Mouse (Mus musculus) CH12.LX (cell line): ENCODE results near the gene Plppr5. TPM values are rescaled to one million over a fixed set of nuclear protein-coding genes. Genes with fewer than 3 reads are reported as not detected.

ENCODE experiments used
- DNase-seq: peaks from one replicate; pipeline ENCODE4 v3.0.0-alpha.2; 2013; ENCODE audit errors: extremely low read depth
- H3K27ac ChIP-seq: 2 replicates; pipeline ENCODE4 v1.5.1; 2012; ENCODE audit warnings: low read depth, mild to moderate bottlenecking, control low read depth, moderate library complexity; ENCODE audit not compliant: insufficient read depth
- H3K27me3 ChIP-seq: replicated peaks from 2 replicates; pipeline ENCODE3; 2012; ENCODE audit warnings: inconsistent platforms
- H3K36me3 ChIP-seq, 2 experiments: replicated peaks in 1 of 2; 2 replicates each; pipeline versions ENCODE3 to v1.6.1; 2012; ENCODE audit warnings: inconsistent platforms in 1 of 2, low read length in 1 of 2, mild to moderate bottlenecking in 1 of 2, mixed read lengths in 1 of 2, moderate library complexity in 1 of 2; ENCODE audit not compliant: control insufficient read depth in 1 of 2, insufficient read depth in 1 of 2
- H3K4me1 ChIP-seq, 2 experiments: 2 replicates each; pipeline ENCODE4 v1.6.1; 2012; ENCODE audit warnings: inconsistent platforms in 1 of 2, moderate library complexity in 1 of 2; ENCODE audit not compliant: insufficient read depth in 2 of 2, control insufficient read depth in 1 of 2
- H3K4me2 ChIP-seq: 2 replicates; pipeline ENCODE4 v1.6.1; 2012; ENCODE audit warnings: low read depth, mild to moderate bottlenecking, control low read depth; ENCODE audit not compliant: poor library complexity, insufficient read depth, severe bottlenecking
- H3K4me3 ChIP-seq, 3 experiments: fragments of 150-350 bp in 1 of 3; sonication (generic) in 1 of 3; replicated peaks in 1 of 3; 2 replicates each; pipeline versions ENCODE3 to v1.5.1; 2011 to 2012; ENCODE audit warnings: low read depth in 2 of 3, low read length in 2 of 3, mild to moderate bottlenecking in 2 of 3, moderate library complexity in 2 of 3, control low read depth in 1 of 3, improper control_type of control experiment in 1 of 3, inconsistent platforms in 1 of 3, mixed read lengths in 1 of 3; ENCODE audit not compliant: poor library complexity in 1 of 3
- H3K79me2 ChIP-seq: replicated peaks from 2 replicates; pipeline ENCODE4 v1.6.1; 2012; ENCODE audit warnings: mild to moderate bottlenecking, moderate library complexity; ENCODE audit not compliant: control insufficient read depth, poor library complexity, insufficient read depth, severe bottlenecking; ENCODE audit errors: extremely low read depth
- H3K9ac ChIP-seq: 2 replicates; pipeline ENCODE4 v1.6.1; 2012; ENCODE audit warnings: low read depth, mild to moderate bottlenecking, control low read depth, moderate library complexity; ENCODE audit not compliant: insufficient read depth
- H3K9me3 ChIP-seq: replicated peaks from 2 replicates; pipeline ENCODE3; 2012; ENCODE audit warnings: low read length, inconsistent platforms, mixed read lengths
- CHD2 ChIP-seq: IDR thresholded peaks from 2 replicates; pipeline ENCODE4 v1.6.1; 2011; ENCODE audit warnings: low read length, improper control_type of control experiment
- EP300 ChIP-seq: IDR thresholded peaks from 2 replicates; pipeline ENCODE4 v1.6.1; 2011; ENCODE audit warnings: low read length, improper control_type of control experiment
- ETS1 ChIP-seq: conservative IDR thresholded peaks from 2 replicates; pipeline ENCODE4 v1.6.1; 2012; ENCODE audit warnings: low read depth, mild to moderate bottlenecking, inconsistent platforms, low read length, improper control_type of control experiment, moderate library complexity
- HCFC1 ChIP-seq: IDR thresholded peaks from 2 replicates; pipeline ENCODE4 v1.6.1; 2012; ENCODE audit warnings: low read depth, mild to moderate bottlenecking, inconsistent platforms, low read length, improper control_type of control experiment
- IRF4 ChIP-seq: IDR thresholded peaks from 2 replicates; pipeline ENCODE4 v1.6.1; 2014; ENCODE audit warnings: low read depth, mild to moderate bottlenecking, inconsistent platforms, low read length, improper control_type of control experiment
- JUND ChIP-seq: conservative IDR thresholded peaks from 2 replicates; pipeline ENCODE4 v1.6.1; 2011; ENCODE audit warnings: low read depth, low read length, improper control_type of control experiment
- KAT2A ChIP-seq: IDR thresholded peaks from 2 replicates; pipeline ENCODE4 v1.6.1; 2012; ENCODE audit warnings: low read length, improper control_type of control experiment, inconsistent platforms; ENCODE audit not compliant: insufficient replicate concordance
- MAFK ChIP-seq: IDR thresholded peaks from 2 replicates; pipeline ENCODE4 v1.6.1; 2011; ENCODE audit warnings: low read length, improper control_type of control experiment; ENCODE audit not compliant: insufficient replicate concordance
- MXI1 ChIP-seq: IDR thresholded peaks from 2 replicates; pipeline ENCODE4 v1.6.1; 2011; ENCODE audit warnings: mild to moderate bottlenecking, low read depth, low read length, improper control_type of control experiment
- NELFE ChIP-seq: IDR thresholded peaks from 2 replicates; pipeline ENCODE4 v1.6.1; 2011; ENCODE audit warnings: low read depth, low read length, improper control_type of control experiment
- NRF1 ChIP-seq: IDR thresholded peaks from 2 replicates; pipeline ENCODE4 v1.6.1; 2014; ENCODE audit warnings: low read depth, mild to moderate bottlenecking, inconsistent platforms, low read length, improper control_type of control experiment, moderate library complexity
- RCOR1 ChIP-seq: conservative IDR thresholded peaks from 2 replicates; pipeline ENCODE4 v1.6.1; 2012; ENCODE audit warnings: low read depth, mild to moderate bottlenecking, inconsistent platforms, low read length, improper control_type of control experiment
- TBP ChIP-seq: conservative IDR thresholded peaks from 2 replicates; pipeline ENCODE4 v1.6.1; 2011; ENCODE audit warnings: low read depth, low read length, improper control_type of control experiment
- UBTF ChIP-seq: IDR thresholded peaks from 2 replicates; pipeline ENCODE4 v1.6.1; 2012; ENCODE audit warnings: low read depth, mild to moderate bottlenecking, inconsistent platforms, low read length, improper control_type of control experiment, moderate library complexity
- USF1 ChIP-seq: IDR thresholded peaks from 2 replicates; pipeline ENCODE4 v1.6.1; 2014; ENCODE audit warnings: low read depth, mild to moderate bottlenecking, inconsistent platforms, low read length, improper control_type of control experiment
- USF2 ChIP-seq: conservative IDR thresholded peaks from 2 replicates; pipeline ENCODE4 v1.6.1; 2011; ENCODE audit warnings: low read depth, low read length, improper control_type of control experiment
- ZC3H11A ChIP-seq: IDR thresholded peaks from 2 replicates; pipeline ENCODE4 v1.6.1; 2012; ENCODE audit warnings: low read depth, mild to moderate bottlenecking, inconsistent platforms, low read length, improper control_type of control experiment
- ZKSCAN1 ChIP-seq: IDR thresholded peaks from 2 replicates; pipeline ENCODE4 v1.6.1; 2012; ENCODE audit warnings: low read depth, inconsistent platforms, low read length, improper control_type of control experiment, borderline replicate concordance
- dilution Hi-C: fragments of 300-500 bp; cut with MboI; formaldehyde crosslinking; loops from 2 replicates; pipeline ENCODE4 v1.14.3; 2020; ENCODE audit warnings: low sequenced_read_pairs; ENCODE audit not compliant: extremely low pct_unique_long_range_greater_than_20kb, extremely low pct_ligation_motif_present
- in situ Hi-C: fragments of 300-500 bp; cut with MboI; formaldehyde crosslinking; loops from 3 replicates; pipeline ENCODE4 v1.14.3; 2019; ENCODE audit warnings: low sequenced_read_pairs, low pct_ligation_motif_present, low pct_unique_long_range_greater_than_20kb, mixed read lengths
- polyA plus RNA-seq: library from polyadenylated mRNA; unstranded; fragments of >175 nt; gene quantifications from 2 replicates; pipeline ENCODE4 v1.2.1, GENCODE M21; 2012; ENCODE audit warnings: low read depth; ENCODE audit not compliant: insufficient read length
- total RNA-seq, 2 experiments: library from RNA; depleted of rRNA; stranded (reverse); fragments of 300-350 nt in 1 of 2; fragments of >200 nt in 1 of 2; gene quantifications; 2 replicates each; pipeline ENCODE4 v1.2.3; 2012 to 2014

Plppr5 gene
- total and polyA plus RNA-seq, 3 experiments = not detected

DNA sequence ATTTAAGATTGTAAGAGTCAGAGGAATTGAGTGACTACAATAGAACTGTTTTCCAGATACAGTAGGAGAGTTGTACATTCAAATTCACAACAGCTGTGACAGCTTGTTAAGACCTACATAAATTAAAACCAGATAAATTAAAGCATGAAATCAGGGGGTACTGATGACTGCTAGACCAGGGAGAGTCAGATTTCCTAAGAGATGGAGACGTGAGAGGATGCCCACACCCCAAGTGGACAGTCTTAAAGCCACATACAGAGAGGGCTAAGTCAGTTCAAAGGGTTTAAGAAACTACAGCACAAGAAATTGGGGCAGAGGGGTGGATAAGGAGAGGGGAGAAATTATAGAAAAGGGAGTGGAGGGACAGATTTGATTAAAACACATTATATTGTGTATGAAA, 17.7 kb upstream of the Plppr5 start:
- H3K4me1 ChIP-seq = no peaks in the 10 kb centered on the region
- no peak overlapping the region for H3K9ac ChIP-seq
- in situ Hi-C loops (no loop called here), dilution Hi-C loops (no loop called here)
- DNase-seq = no peak
- no peak overlapping the region for H3K27ac ChIP-seq
- H3K9me3 ChIP-seq = no peaks in the 10 kb centered on the region
- H3K4me2 ChIP-seq = no peak overlapping the region
- H3K36me3 ChIP-seq = no peaks in the 10 kb centered on the region
- H3K79me2 ChIP-seq = no peaks in the 10 kb centered on the region
- no peak overlapping the region for H3K4me3 ChIP-seq
- no peaks in the 10 kb centered on the region for H3K27me3 ChIP-seq
- TF ChIP-seq UBTF = no peak
- TF ChIP-seq ZC3H11A = no peak
- TF ChIP-seq RCOR1 = no peak
- no peak for TF ChIP-seq USF1
- no peak for TF ChIP-seq MXI1
- TF ChIP-seq NRF1 = no peak
- no peak for TF ChIP-seq TBP

GRCm38 (mm10) chr3:117575253-117575927, 754 bp downstream of the Plppr5 start:
- no peak overlapping the region for H3K9ac ChIP-seq
- in situ Hi-C loops = no loop called here
- no peak overlapping the region for H3K4me3 ChIP-seq

DNA sequence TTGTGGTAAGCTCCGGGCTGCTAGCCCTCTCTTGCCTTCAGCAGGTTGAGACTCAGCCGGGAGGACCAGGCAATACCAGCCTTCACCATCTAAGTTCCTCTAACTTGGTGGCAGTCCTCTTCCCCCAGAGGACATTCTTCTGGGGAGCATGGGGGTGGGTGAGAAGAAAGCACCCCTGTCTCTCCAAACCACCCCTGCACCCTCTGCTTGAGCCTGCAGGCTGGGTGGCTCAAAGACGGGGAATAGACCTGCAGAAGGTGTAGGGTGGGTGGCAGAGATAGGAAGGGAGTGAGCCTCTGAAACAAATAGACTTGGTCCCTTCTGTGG, 1.3 kb downstream of the Plppr5 start:
- dilution Hi-C loops (no loop called here), in situ Hi-C loops (no loop called here)
- TF ChIP-seq CHD2 (no peak), MAFK (no peak), ETS1 (no peak), USF2 (no peak), HCFC1 (no peak), MXI1 (no peak), NELFE (no peak), TBP (no peak)
- Histone ChIP-seq H3K4me2 (no peak overlapping the region), H3K36me3 (no peaks in the 10 kb centered on the region), H3K9me3 (no peaks in the 10 kb centered on the region), H3K9ac (no peak overlapping the region), H3K27ac (no peak overlapping the region), H3K27me3 (no peaks in the 10 kb centered on the region), H3K4me3 (no peak overlapping the region), H3K79me2 (no peaks in the 10 kb centered on the region), H3K4me1 (no peaks in the 10 kb centered on the region)
- no peak for DNase-seq

More at GRCm38 (mm10) chr3:117575253-117575927, 754 bp downstream of the Plppr5 start:
- Histone ChIP-seq H3K4me2 (no peak overlapping the region), H3K27me3 (no peaks in the 10 kb centered on the region), H3K4me1 (no peaks in the 10 kb centered on the region), H3K9me3 (no peaks in the 10 kb centered on the region), H3K27ac (no peak overlapping the region), H3K79me2 (no peaks in the 10 kb centered on the region), H3K36me3 (no peaks in the 10 kb centered on the region)
- dilution Hi-C loops = no loop called here
- DNase-seq = no peak
- TF ChIP-seq TBP (no peak), MXI1 (no peak), JUND (no peak), MAFK (no peak), ZKSCAN1 (no peak), IRF4 (no peak), EP300 (no peak), KAT2A (no peak)
